Mouse (Mus musculus) thymus, postnatal 0 days (tissue): ENCODE data around the gene Smbd1. TPM values are rescaled to one million over a fixed set of nuclear protein-coding genes. Genes with fewer than 3 reads are reported as not detected.
A peak's percentile ranks its signal among the peaks of the same experiment; 100 is the strongest.

Experiments used
- DNase-seq: peaks from one replicate; pipeline ENCODE4 v3.0.0-alpha.2; 2015; ENCODE audit warnings: low spot score
- polyA plus RNA-seq: library from polyadenylated mRNA; unstranded; fragments of >200 nt; fragmentation: Nextera tagmentation; extraction: Ambion mirVana; gene quantifications from 2 replicates; pipeline ENCODE4 v1.2.1, GENCODE M21; 2015

Gene Smbd1
- polyA plus RNA-seq, 1 experiment from 2014 or later: 0.29 TPM

DNA sequence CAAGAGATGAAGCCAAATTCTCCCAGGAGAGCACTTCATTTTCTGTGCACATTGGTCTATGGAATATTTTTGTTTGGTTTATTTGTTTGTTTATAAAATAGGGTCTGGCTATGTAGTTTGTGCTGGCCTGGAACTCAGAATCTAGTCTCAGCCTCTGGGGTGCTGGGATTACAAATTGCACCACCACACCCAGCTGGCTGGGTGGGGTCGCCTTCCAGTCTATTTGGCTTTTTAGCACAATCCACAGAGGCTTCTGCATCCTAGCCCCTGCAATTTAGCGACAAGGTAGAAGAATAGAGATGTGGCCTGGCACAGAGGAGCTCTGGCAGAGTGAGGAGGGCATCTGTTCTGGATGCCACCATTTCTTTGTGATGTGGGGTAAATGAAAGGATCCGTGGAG is 3.5 kb upstream of the Smbd1 start:
- DNase-seq: no peak

DNA sequence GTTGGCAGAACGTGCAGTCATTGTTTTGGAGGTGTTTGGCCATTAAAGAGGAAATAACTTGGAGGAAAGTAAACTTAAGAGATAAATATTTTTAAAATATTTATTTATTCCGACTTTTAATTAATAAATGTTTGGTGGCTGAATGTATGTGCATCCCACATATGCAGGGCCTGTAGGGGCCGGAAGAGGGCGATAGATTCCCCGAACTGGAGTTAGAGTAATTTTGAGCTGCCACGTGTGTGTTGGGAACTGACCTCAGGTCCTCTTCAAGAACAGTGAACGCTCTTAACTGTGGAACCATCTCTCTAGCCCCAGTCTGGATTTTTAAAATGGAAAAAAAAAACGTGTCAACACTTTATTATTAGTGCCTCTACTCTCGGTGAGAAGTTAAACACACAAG is 3.1 kb upstream of the Smbd1 start:
- no peak for DNase-seq

- DNase-seq: peak; percentile 91
Observed at GRCm38 (mm10) chr16:32812888-32813361, 2.6 kb upstream of the Smbd1 start.

GRCm38 (mm10) chr16:32807408-32808185 is 2.7 kb downstream of the Smbd1 start:
- DNase-seq: no peak

- DNase-seq: no peak
Observed at GRCm38 (mm10) chr16:32805151-32805550, 5.1 kb downstream of the Smbd1 start.

DNA sequence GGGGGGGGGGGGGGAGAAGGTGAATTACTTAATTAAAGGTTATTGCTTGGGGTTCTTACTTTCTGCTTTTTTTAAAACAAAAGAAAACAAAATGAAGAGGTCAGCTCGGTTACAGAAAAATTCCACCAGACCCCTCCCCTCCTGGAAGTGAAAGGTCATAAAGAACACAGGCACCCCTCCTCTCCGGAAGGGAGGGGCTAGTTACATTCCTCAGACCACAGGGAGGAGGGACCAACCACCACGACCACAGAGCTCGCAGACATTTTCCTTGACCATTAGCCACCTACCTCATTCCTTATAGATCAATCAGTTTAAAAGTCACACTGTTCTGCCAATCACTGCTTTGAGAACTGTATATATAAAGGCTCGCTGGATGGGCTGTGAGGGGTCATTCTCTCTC is 6.4 kb downstream of the Smbd1 start:
- DNase-seq: no peak

- DNase-seq: no peak
Observed at GRCm38 (mm10) chr16:32803252-32803853, 6.9 kb downstream of the Smbd1 start.

GRCm38 (mm10) chr16:32797426-32797689 is 12.9 kb downstream of the Smbd1 start, which contains the start of gene Muc20:
Gene Muc20 (minus strand): TSS chr16:32797435.
- no peak for DNase-seq

DNA sequence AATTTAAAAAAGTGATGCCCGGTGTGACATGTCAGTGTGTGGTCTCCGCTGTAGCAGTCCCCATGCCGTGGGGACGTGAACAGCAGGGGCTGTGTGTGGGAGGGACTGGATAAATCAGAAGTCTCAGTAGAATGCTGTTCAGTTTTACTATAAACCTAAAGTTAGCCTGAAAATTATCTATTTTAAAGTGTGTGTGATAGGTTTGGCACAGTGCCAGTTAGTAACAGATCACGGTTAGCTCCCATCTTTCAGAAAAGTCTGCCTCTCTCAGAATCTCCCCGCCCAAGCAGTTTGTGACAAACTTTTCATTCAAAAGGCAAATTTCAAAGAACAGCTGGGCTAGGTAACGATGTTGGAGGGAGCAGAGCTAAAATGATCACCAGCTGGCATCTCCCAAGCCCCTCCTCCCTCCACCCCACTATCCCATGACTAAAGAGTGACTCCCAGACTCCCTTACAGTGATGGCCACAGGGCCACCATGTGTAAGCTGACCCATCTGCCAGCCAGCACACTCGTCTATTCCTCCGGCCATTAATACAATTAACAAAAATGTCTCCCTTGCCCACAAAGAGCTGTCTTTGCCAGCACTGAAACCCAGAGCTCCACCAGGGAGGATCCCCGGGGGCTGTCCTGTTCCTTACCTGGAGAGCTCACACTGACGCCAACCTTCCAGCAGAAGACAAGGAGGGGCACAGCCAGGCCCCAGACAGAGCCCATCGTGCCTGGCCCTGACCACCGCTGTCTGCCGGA is 13.4 kb downstream of the Smbd1 start:
- no peak for DNase-seq

DNA sequence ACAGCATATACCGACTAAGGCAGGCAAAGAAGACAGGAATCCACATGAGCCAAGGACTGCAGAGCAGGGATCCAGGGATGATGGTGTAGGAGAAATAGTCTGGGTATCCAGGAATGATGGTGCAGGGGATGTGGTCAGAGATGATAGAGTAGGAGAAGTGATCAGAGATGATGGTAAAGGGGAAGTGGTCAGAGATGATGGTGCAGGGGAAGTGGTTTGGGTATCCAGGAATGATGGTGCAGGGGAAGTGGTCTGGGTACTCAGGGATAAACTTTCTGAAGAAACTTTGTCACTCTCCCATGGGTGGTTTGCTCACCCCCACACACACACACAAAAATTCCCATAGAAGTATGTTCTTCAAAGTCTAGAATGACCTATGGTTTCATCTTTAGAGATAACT is 15.1 kb downstream of the Smbd1 start:
- no peak for DNase-seq

- DNase-seq: no peak
Observed at GRCm38 (mm10) chr16:32790056-32790455, 20.2 kb downstream of the Smbd1 start.

DNA sequence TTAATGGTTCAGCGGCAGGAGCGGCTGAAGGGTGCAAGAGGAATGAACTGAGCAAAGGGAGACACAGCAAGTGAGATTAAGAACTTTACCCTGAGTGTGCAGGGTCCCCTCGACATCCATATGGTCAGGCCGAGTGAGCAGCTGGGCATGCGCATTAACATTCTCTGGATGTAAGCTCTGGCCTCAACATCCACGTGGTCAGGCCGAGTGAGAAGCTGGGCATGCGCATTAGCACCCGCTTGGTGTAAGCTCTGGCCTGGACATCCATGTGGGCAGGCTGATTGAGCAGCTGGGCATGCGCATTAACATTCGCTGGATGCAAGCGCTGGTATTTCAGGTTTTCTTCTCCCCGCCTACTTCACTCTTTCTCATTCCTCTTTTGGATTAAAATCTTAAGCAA is 25.4 kb downstream of the Smbd1 start:
- DNase-seq: no peak

GRCm38 (mm10) chr16:32783324-32784062 is 26.8 kb downstream of the Smbd1 start:
- no peak for DNase-seq

- no peak for DNase-seq
Observed at GRCm38 (mm10) chr16:32778956-32779355, 31.3 kb downstream of the Smbd1 start.

DNA sequence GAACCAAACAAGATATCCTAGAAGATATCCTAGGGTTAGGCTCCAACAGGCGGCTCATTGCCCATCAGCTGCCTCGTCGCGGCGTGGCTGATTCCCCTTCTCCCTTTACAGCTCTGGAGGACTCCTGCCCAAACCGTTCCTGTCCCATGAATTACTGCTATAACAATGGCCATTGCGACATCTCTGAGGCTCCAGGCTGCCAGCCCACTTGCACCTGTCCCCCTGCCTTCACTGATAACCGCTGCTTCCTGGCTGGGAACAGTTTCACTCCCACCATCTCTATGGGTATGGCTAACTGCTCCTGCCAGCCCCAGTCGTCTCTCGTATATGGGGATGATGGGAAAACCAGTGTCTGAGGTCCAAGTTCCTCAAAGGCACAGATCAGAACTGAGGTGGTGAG is 33.6 kb downstream of the Smbd1 start:
- DNase-seq: no peak

- no peak for DNase-seq
Observed at GRCm38 (mm10) chr16:32766904-32767303, 43.4 kb downstream of the Smbd1 start.

DNA sequence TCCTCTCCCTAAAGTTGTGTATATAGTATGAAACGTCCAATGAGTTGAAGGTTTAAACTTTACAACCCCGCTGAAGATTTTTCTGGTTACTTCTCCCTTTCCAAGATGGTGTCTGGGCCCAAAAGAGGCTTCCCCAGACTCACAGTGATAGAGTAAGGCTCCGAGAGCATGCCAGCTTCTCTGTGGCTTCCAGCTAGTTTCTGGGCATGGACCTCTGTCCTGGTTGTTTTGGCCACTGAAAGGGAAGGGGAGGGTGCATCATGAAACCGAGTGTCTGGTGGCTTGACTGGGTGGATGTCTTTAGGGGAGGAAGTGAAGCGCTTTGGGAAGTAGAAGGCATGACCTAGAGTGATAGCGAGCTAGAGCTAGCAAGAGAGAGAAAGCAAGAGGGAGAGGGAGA is 45.3 kb downstream of the Smbd1 start:
- DNase-seq: no peak

DNA sequence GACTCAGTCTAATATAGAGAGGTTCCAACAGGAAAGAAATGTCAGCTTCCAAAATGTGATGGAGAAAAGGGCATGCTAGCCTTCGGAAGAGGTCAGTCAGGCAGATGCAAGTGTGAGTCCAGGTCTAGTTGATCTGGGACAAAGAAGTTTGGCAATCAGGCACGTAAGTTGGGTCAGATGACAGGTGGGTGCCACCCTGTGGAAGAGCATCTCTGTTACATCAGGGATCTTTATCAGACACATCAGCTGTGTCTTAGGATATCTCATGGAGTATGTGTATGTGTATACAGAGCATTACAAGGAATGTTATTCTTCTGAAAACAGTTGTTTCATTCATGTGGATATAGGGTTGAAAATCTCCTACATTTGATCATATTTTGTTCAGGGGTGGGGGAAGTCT is 45.7 kb downstream of the Smbd1 start:
- DNase-seq: no peak
